Mouse (Mus musculus): ENCODE results near the gene Lingo1. TPM values are rescaled to one million over a fixed set of nuclear protein-coding genes. Genes with fewer than 3 reads are reported as not detected.

Gene Lingo1
- total RNA-seq, 2 experiments from 2014 or later: 0.47 to 0.82 TPM

GRCm38 (mm10) chr9:56620512-56621371 is 175.5 kb downstream of the Lingo1 start:
- intact Hi-C loops (cut with DNase I; ENCODE audit: low total_unique reads): no loop called here
- no peak for DNase-seq

- intact Hi-C loops (cut with DNase I; ENCODE audit: low total_unique reads): no loop called here
Measured at GRCm38 (mm10) chr9:56619715-56620114, 176.6 kb downstream of the Lingo1 start.

GRCm38 (mm10) chr9:56618660-56619059 is 177.6 kb downstream of the Lingo1 start:
- intact Hi-C loops (cut with DNase I; ENCODE audit: low total_unique reads): no loop called here
- no peak for DNase-seq

More at GRCm38 (mm10) chr9:56619715-56620114, 176.6 kb downstream of the Lingo1 start:
- no peak for DNase-seq

- intact Hi-C loops (cut with DNase I; ENCODE audit: low total_unique reads): no loop called here
Measured at GRCm38 (mm10) chr9:56616061-56616460, 180.2 kb downstream of the Lingo1 start.

GRCm38 (mm10) chr9:56612798-56613183 is 183.5 kb downstream of the Lingo1 start:
- no peak for DNase-seq
- intact Hi-C loops (cut with DNase I; ENCODE audit: low total_unique reads): no loop called here

More at GRCm38 (mm10) chr9:56616061-56616460, 180.2 kb downstream of the Lingo1 start:
- DNase-seq: no peak

- intact Hi-C loops (cut with DNase I; ENCODE audit: low total_unique reads): no loop called here
- no peak for DNase-seq
Measured at GRCm38 (mm10) chr9:56611912-56612797, 184.1 kb downstream of the Lingo1 start.

- intact Hi-C loops (cut with DNase I; ENCODE audit: low total_unique reads): no loop called here
- no peak for DNase-seq
Measured at GRCm38 (mm10) chr9:56610955-56611354, 185.3 kb downstream of the Lingo1 start.

- no peak for DNase-seq
- intact Hi-C loops (cut with DNase I; ENCODE audit: low total_unique reads): no loop called here
Measured at GRCm38 (mm10) chr9:56610466-56610865, 185.8 kb downstream of the Lingo1 start.

- intact Hi-C loops (cut with DNase I; ENCODE audit: low total_unique reads): no loop called here
- no peak for DNase-seq
Measured at GRCm38 (mm10) chr9:56609486-56609885, 186.8 kb downstream of the Lingo1 start.

GRCm38 (mm10) chr9:56608691-56609351 is 187.4 kb downstream of the Lingo1 start:
- intact Hi-C loops (cut with DNase I; ENCODE audit: low total_unique reads): no loop called here
- DNase-seq: no peak

- no peak for DNase-seq
- intact Hi-C loops (cut with DNase I; ENCODE audit: low total_unique reads): no loop called here
Measured at GRCm38 (mm10) chr9:56606082-56606740, 190.1 kb downstream of the Lingo1 start.

GRCm38 (mm10) chr9:56605443-56605806 is 190.8 kb downstream of the Lingo1 start:
- DNase-seq: no peak
- intact Hi-C loops (cut with DNase I; ENCODE audit: low total_unique reads): no loop called here

GRCm38 (mm10) chr9:56604797-56605442 is 191.3 kb downstream of the Lingo1 start:
- intact Hi-C loops (cut with DNase I; ENCODE audit: low total_unique reads): no loop called here

GRCm38 (mm10) chr9:56600655-56601054 is 195.6 kb downstream of the Lingo1 start:
- no peak for DNase-seq
- intact Hi-C loops (cut with DNase I; ENCODE audit: low total_unique reads): no loop called here

More at GRCm38 (mm10) chr9:56604797-56605442, 191.3 kb downstream of the Lingo1 start:
- DNase-seq: no peak

GRCm38 (mm10) chr9:56592639-56593038 is 203.6 kb downstream of the Lingo1 start:
- intact Hi-C loops (cut with DNase I; ENCODE audit: low total_unique reads): no loop called here
- DNase-seq: no peak

GRCm38 (mm10) chr9:56591248-56591888 is 204.9 kb downstream of the Lingo1 start:
- no peak for DNase-seq

GRCm38 (mm10) chr9:56589762-56590161 is 206.5 kb downstream of the Lingo1 start:
- intact Hi-C loops (cut with DNase I; ENCODE audit: low total_unique reads): no loop called here
- no peak for DNase-seq

More at GRCm38 (mm10) chr9:56591248-56591888, 204.9 kb downstream of the Lingo1 start:
- intact Hi-C loops (cut with DNase I; ENCODE audit: low total_unique reads): no loop called here

GRCm38 (mm10) chr9:56584043-56584424 is 212.2 kb downstream of the Lingo1 start:
- intact Hi-C loops (cut with DNase I; ENCODE audit: low total_unique reads): no loop called here
- no peak for DNase-seq
